Mouse (Mus musculus): ENCODE measurements around the gene Olfr91. TPM values are rescaled to one million over a fixed set of nuclear protein-coding genes. Genes with fewer than 3 reads are reported as not detected.
A peak's percentile ranks its signal among the peaks of the same experiment; 100 is the strongest.

Olfr91 gene
- polyA plus RNA-seq, 1 experiment: not detected

- H3K27me3 ChIP-seq (replicated peaks): no peaks in the 10 kb centered on the region
- H3K4me1 ChIP-seq: peaks cover 5% of the 10 kb centered on the region; the same call in 1 of the 2 replicates
- no peaks in the 10 kb centered on the region for H3K9me3 ChIP-seq
- no peak overlapping the region for H3K4me3 ChIP-seq (replicated peaks)
- peaks cover 68% of the 10 kb centered on the region for H3K36me3 ChIP-seq (replicated peaks; ENCODE audit: low read length)
- TF ChIP-seq GATA1 (IDR thresholded peaks at IDR 0.05; ENCODE audit: borderline replicate concordance, low read length) (no peak), FLI1 (IDR thresholded peaks at IDR 0.05; ENCODE audit: low read length) (no peak)
Observed at GRCm38 (mm10) chr17:37063063-37063462, 35.0 kb downstream of the Olfr91 start.

- no peaks in the 10 kb centered on the region for H3K27me3 ChIP-seq (replicated peaks)
- peaks cover 66% of the 10 kb centered on the region for H3K36me3 ChIP-seq (replicated peaks; ENCODE audit: low read length)
- TF ChIP-seq GATA1 (IDR thresholded peaks at IDR 0.05; ENCODE audit: borderline replicate concordance, low read length) (no peak), FLI1 (IDR thresholded peaks at IDR 0.05; ENCODE audit: low read length) (no peak)
Observed at GRCm38 (mm10) chr17:37062101-37062641, 35.9 kb downstream of the Olfr91 start.

DNA sequence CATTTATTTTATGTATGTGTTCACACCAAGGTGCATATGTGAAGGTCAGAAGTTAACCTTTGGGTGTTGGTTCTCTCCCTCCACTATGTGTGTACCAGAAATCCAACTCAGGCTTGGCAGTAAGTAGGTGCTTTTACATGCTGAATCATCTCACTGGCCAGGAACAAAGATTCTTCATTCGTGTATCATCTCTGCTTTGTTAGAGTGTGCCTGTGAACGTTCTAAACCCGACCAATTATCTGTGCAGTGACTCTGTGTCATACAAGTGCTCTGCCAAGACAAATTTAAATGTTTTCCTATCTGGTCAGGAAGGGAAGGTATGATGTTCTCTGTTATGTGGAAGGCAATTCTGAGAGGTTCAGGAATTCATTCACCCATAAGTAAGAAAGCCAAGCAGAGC is 36.6 kb downstream of the Olfr91 start:
- H3K36me3 ChIP-seq (replicated peaks; ENCODE audit: low read length): peaks cover 67% of the 10 kb centered on the region

More at GRCm38 (mm10) chr17:37062101-37062641, 35.9 kb downstream of the Olfr91 start:
- H3K4me1 ChIP-seq: peaks cover 4% of the 10 kb centered on the region; the same call in 1 of the 2 replicates
- no peak overlapping the region for H3K4me3 ChIP-seq (replicated peaks)
- H3K9me3 ChIP-seq: no peaks in the 10 kb centered on the region

GRCm38 (mm10) chr17:37056957-37057356 is 41.1 kb downstream of the Olfr91 start:
- no peaks in the 10 kb centered on the region for H3K9me3 ChIP-seq
- no peak overlapping the region for H3K4me3 ChIP-seq (replicated peaks)
- H3K36me3 ChIP-seq (replicated peaks; ENCODE audit: low read length): peaks cover 54% of the 10 kb centered on the region
- peaks cover 5% of the 10 kb centered on the region for H3K4me1 ChIP-seq
- no peak for TF ChIP-seq FLI1 (IDR thresholded peaks at IDR 0.05; ENCODE audit: low read length)
- no peak for TF ChIP-seq GATA1 (IDR thresholded peaks at IDR 0.05; ENCODE audit: borderline replicate concordance, low read length)
- no peaks in the 10 kb centered on the region for H3K27me3 ChIP-seq (replicated peaks)

More for the DNA sequence above, 36.6 kb downstream of the Olfr91 start:
- TF ChIP-seq FLI1 (IDR thresholded peaks at IDR 0.05; ENCODE audit: low read length): no peak
- no peak for TF ChIP-seq GATA1 (IDR thresholded peaks at IDR 0.05; ENCODE audit: borderline replicate concordance, low read length)
- no peaks in the 10 kb centered on the region for H3K27me3 ChIP-seq (replicated peaks)
- H3K4me1 ChIP-seq: no peaks in the 10 kb centered on the region
- H3K4me3 ChIP-seq (replicated peaks): no peak overlapping the region
- no peaks in the 10 kb centered on the region for H3K9me3 ChIP-seq

DNA sequence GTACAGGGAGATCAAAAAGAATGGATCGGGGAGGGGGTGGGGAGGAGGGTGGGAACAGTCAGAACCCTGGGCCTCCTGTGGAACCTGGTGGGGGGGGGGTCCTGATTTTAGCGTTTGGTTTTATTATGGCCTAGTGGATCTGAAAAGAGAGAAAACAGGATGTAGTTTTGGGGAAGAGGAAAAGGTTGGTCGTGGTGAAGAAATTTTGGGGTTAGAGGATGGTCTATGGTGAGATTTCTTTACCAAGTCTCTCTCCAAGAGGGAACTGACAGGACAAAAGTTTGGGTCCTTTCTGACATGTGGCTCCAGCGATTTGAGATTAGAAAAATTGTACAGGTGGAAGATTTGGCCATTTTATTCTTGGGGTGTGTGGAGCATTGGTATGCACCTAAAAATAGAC is 46.3 kb downstream of the Olfr91 start:
- Histone ChIP-seq H3K4me3 (replicated peaks) (no peak overlapping the region), H3K4me1 (peaks cover 25% of the 10 kb centered on the region), H3K9me3 (no peaks in the 10 kb centered on the region), H3K27me3 (replicated peaks) (peaks cover 29% of the 10 kb centered on the region), H3K36me3 (replicated peaks; ENCODE audit: low read length) (peaks cover 29% of the 10 kb centered on the region)
- no peak for TF ChIP-seq FLI1 (IDR thresholded peaks at IDR 0.05; ENCODE audit: low read length)
- TF ChIP-seq GATA1 (IDR thresholded peaks at IDR 0.05; ENCODE audit: borderline replicate concordance, low read length): no peak

DNA sequence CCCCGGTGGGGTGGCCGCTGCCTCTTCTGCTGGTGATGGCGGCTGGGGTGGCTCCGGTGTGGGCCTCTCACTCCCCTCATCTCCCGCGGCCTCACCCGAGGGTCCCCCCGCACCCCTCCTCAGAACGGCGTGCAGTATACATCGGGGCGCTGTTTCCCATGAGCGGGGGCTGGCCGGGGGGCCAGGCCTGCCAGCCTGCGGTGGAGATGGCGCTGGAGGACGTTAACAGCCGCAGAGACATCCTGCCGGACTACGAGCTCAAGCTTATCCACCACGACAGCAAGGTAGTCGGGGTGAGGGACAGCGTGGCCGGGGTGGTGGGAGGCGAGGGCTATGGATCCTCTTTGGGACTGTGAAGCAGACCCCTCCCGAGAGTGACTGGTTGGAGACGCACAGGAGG is 47.2 kb downstream of the Olfr91 start:
- TF ChIP-seq GATA1 (IDR thresholded peaks at IDR 0.05; ENCODE audit: borderline replicate concordance, low read length) (no peak), FLI1 (IDR thresholded peaks at IDR 0.05; ENCODE audit: low read length) (no peak)
- Histone ChIP-seq H3K27me3 (replicated peaks) (peaks cover 37% of the 10 kb centered on the region), H3K4me1 (peaks cover 33% of the 10 kb centered on the region), H3K36me3 (replicated peaks; ENCODE audit: low read length) (peaks cover 20% of the 10 kb centered on the region), H3K4me3 (replicated peaks) (no peak overlapping the region), H3K9me3 (no peaks in the 10 kb centered on the region)

DNA sequence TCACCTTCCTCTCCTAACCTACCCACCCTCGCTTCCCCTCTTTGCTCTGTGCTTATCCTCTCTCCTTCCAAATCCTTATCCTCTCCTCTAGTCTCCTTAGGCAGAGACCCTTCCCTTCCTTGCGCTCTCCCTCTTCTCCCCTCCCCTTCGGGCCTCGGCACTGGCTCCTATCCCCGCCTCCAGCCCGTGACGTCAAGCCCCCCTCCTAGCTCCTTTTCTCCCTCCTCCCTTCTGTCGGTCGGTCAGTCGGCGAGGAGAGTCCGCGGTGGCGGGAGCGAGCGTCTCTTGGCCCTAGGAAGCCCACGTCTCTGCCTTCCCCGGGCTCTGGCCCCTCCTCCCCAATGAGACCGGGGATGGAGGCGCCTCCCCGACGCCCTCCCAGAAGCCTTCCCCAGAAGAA is 47.7 kb downstream of the Olfr91 start:
- Histone ChIP-seq H3K4me3 (replicated peaks) (peak overlapping the region; percentile 73), H3K36me3 (replicated peaks; ENCODE audit: low read length) (peaks cover 16% of the 10 kb centered on the region), H3K9me3 (no peaks in the 10 kb centered on the region), H3K27me3 (replicated peaks) (peaks cover 42% of the 10 kb centered on the region), H3K4me1 (peaks cover 37% of the 10 kb centered on the region)
- TF ChIP-seq GATA1 (IDR thresholded peaks at IDR 0.05; ENCODE audit: borderline replicate concordance, low read length) (no peak), FLI1 (IDR thresholded peaks at IDR 0.05; ENCODE audit: low read length) (no peak)

GRCm38 (mm10) chr17:37049570-37050310 is 48.3 kb downstream of the Olfr91 start:
- Histone ChIP-seq H3K4me3 (replicated peaks) (peak overlapping the region; percentile 73), H3K4me1 (peaks cover 41% of the 10 kb centered on the region), H3K9me3 (no peaks in the 10 kb centered on the region), H3K27me3 (replicated peaks) (peaks cover 46% of the 10 kb centered on the region), H3K36me3 (replicated peaks; ENCODE audit: low read length) (peaks cover 9% of the 10 kb centered on the region)
- TF ChIP-seq FLI1 (IDR thresholded peaks at IDR 0.05; ENCODE audit: low read length) (no peak), GATA1 (IDR thresholded peaks at IDR 0.05; ENCODE audit: borderline replicate concordance, low read length) (no peak)

GRCm38 (mm10) chr17:37048383-37048782 is 49.7 kb downstream of the Olfr91 start:
- Histone ChIP-seq H3K9me3 (no peaks in the 10 kb centered on the region), H3K27me3 (replicated peaks) (peaks cover 50% of the 10 kb centered on the region)

DNA sequence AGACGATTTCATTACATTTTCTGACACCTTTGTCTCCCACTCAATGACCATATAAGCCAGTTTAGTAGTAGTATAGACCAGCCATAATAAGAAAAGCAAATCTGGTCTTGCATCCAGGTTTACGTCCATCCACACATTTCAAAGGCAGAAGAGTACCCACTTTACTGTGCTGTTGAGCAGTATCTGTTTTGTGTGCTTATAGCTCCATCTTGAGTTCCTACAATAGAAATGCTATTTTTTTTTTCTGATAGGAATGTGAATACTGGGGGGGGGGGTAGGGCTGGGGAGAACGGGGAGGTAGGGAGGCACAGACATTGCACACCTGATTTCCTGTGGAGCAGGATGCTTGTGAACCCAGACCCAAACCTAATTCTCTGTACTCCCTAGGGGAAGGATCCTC is 50.1 kb downstream of the Olfr91 start:
- Histone ChIP-seq H3K4me3 (replicated peaks) (no peak overlapping the region), H3K27me3 (replicated peaks) (peaks cover 50% of the 10 kb centered on the region), H3K9me3 (no peaks in the 10 kb centered on the region), H3K36me3 (replicated peaks; ENCODE audit: low read length) (no peaks in the 10 kb centered on the region), H3K4me1 (peaks cover 36% of the 10 kb centered on the region)
- no peak for TF ChIP-seq FLI1 (IDR thresholded peaks at IDR 0.05; ENCODE audit: low read length)
- no peak for TF ChIP-seq GATA1 (IDR thresholded peaks at IDR 0.05; ENCODE audit: borderline replicate concordance, low read length)

More at GRCm38 (mm10) chr17:37048383-37048782, 49.7 kb downstream of the Olfr91 start:
- TF ChIP-seq GATA1 (IDR thresholded peaks at IDR 0.05; ENCODE audit: borderline replicate concordance, low read length) (no peak), FLI1 (IDR thresholded peaks at IDR 0.05; ENCODE audit: low read length) (no peak)
- H3K36me3 ChIP-seq (replicated peaks; ENCODE audit: low read length): no peaks in the 10 kb centered on the region
- H3K4me1 ChIP-seq: peaks cover 36% of the 10 kb centered on the region
- H3K4me3 ChIP-seq (replicated peaks): no peak overlapping the region

Measured in megakaryocyte, embryonic 14.5 days (primary cell).